Mouse (Mus musculus) heart, adult 2 months (tissue): ENCODE measurements around the gene Ddost. TPM values are rescaled to one million over a fixed set of nuclear protein-coding genes. Genes with fewer than 3 reads are reported as not detected.

Experiments used
- DNase-seq, 2 experiments: peaks; one replicate each; pipeline ENCODE4 v3.0.0; 2021
- H3K27ac ChIP-seq: fragments of 200-600 bp; 2 replicates; pipeline ENCODE4 v1.8.1; 2022
- H3K27me3 ChIP-seq: fragments of 200-500 bp; 2 replicates; pipeline ENCODE4 v1.6.1; 2012; ENCODE audit warnings: mild to moderate bottlenecking, low read length, inconsistent platforms, mixed read lengths; ENCODE audit not compliant: control insufficient read depth, insufficient read depth
- H3K36me3 ChIP-seq: fragments of 200-500 bp; 2 replicates; pipeline ENCODE4 v1.6.1; 2012; ENCODE audit warnings: low read length, inconsistent platforms; ENCODE audit not compliant: control insufficient read depth, insufficient read depth
- H3K4me1 ChIP-seq: fragments of 200-500 bp; 2 replicates; pipeline ENCODE4 v1.6.1; 2011; ENCODE audit warnings: low read length; ENCODE audit not compliant: control insufficient read depth, insufficient read depth
- H3K4me3 ChIP-seq: fragments of 200-600 bp; 2 replicates; pipeline ENCODE4 v1.8.1; 2022
- H3K79me2 ChIP-seq: fragments of 200-500 bp; replicated peaks from 2 replicates; pipeline ENCODE4 v1.6.1; 2012; ENCODE audit warnings: mild to moderate bottlenecking, inconsistent platforms, low read length, moderate library complexity, mixed read lengths; ENCODE audit not compliant: control insufficient read depth, insufficient read depth
- H3K9ac ChIP-seq: fragments of 200-500 bp; 2 replicates; pipeline ENCODE4 v1.6.1; 2012; ENCODE audit warnings: low read depth, mild to moderate bottlenecking, control low read depth, inconsistent platforms, low read length, mixed read lengths
- CTCF ChIP-seq: fragments of 200-600 bp; IDR thresholded peaks from 2 replicates; pipeline ENCODE4 v1.8.1; 2022; ENCODE audit warnings: antibody characterized with exemption, mild to moderate bottlenecking, moderate library complexity
- EP300 ChIP-seq: fragments of 200-500 bp; IDR thresholded peaks from 2 replicates; pipeline ENCODE4 v1.6.1; 2011; ENCODE audit warnings: low read depth, low read length, control low read depth; ENCODE audit not compliant: insufficient read depth
- POLR2A ChIP-seq: fragments of 200-500 bp; IDR thresholded peaks from 2 replicates; pipeline ENCODE4 v1.6.1; 2011; ENCODE audit warnings: mild to moderate bottlenecking, low read depth, low read length, control low read depth; ENCODE audit not compliant: insufficient read depth
- WGBS: fragments of 180-500 bp; shearing (Covaris S2); methylation state at CpG from one replicate; pipeline ENCODE4 v1.1.7; 2018; 5-methylcytosine and 5-hydroxymethylcytosine counted together
- intact Hi-C: fragments of 180-260 bp; cut with DNase I; formaldehyde crosslinking; loops from one replicate; pipeline ENCODE4 v1.15.1; 2025
- polyA plus RNA-seq: library from polyadenylated mRNA; depleted of rRNA; stranded (reverse); fragments of >200 nt; gene quantifications from 2 replicates; pipeline ENCODE4 v1.2.3, GENCODE M21; 2012
- total RNA-seq, 2 experiments: library from RNA; stranded (reverse); gene quantifications; 2 replicates each; pipeline ENCODE4 v1.2.3; 2021

Ddost gene
- total and polyA plus RNA-seq, 3 experiments = 63.2 to 84.4 (median 68.9) TPM

GRCm38 (mm10) chr4:138327891-138328470, 23.5 kb downstream of the Ddost start:
- H3K27ac ChIP-seq = no peak overlapping the region
- no peak overlapping the region for H3K4me3 ChIP-seq
- H3K9ac ChIP-seq = peak overlapping the region; percentile 56
- DNase-seq = no peak
- no peaks in the 10 kb centered on the region for H3K27me3 ChIP-seq
- intact Hi-C loops = no loop called here
- TF ChIP-seq POLR2A (peak; percentile 33; the same call in 1 of the 2 replicates), CTCF (no peak)
- peaks cover 9% of the 10 kb centered on the region for H3K4me1 ChIP-seq
- peaks cover 4% of the 10 kb centered on the region; the same call in 1 of the 2 replicates for H3K36me3 ChIP-seq
- 57% methylated on average over 7 of the region's 7 CpGs for whole genome bisulfite sequencing
- H3K79me2 ChIP-seq = no peaks in the 10 kb centered on the region

- no peak for DNase-seq
- intact Hi-C loops = no loop called here
- no peak overlapping the region for H3K9ac ChIP-seq
- 25% methylated on average over 15 of the region's 15 CpGs for WGBS
- TF ChIP-seq EP300 = no peak
- no peak for TF ChIP-seq POLR2A
- TF ChIP-seq CTCF = no peak
- peaks cover 2% of the 10 kb centered on the region; the same call in 1 of the 2 replicates for H3K4me1 ChIP-seq
- H3K27ac ChIP-seq = no peak overlapping the region
- no peaks in the 10 kb centered on the region for H3K79me2 ChIP-seq
- no peaks in the 10 kb centered on the region for H3K27me3 ChIP-seq
- H3K36me3 ChIP-seq = no peaks in the 10 kb centered on the region
- H3K4me3 ChIP-seq = no peak overlapping the region
Measured at GRCm38 (mm10) chr4:138330264-138330671, 25.7 kb downstream of the Ddost start.

- H3K79me2 ChIP-seq = no peaks in the 10 kb centered on the region
- DNase-seq = no peak
- H3K27ac ChIP-seq = no peak overlapping the region
- H3K4me1 ChIP-seq = no peaks in the 10 kb centered on the region
- H3K36me3 ChIP-seq = no peaks in the 10 kb centered on the region
- intact Hi-C loops = no loop called here
- no peak for TF ChIP-seq EP300
- TF ChIP-seq POLR2A = no peak
- H3K4me3 ChIP-seq = no peak overlapping the region
- 63% methylated on average over 9 of the region's 9 CpGs for WGBS
- no peaks in the 10 kb centered on the region for H3K27me3 ChIP-seq
- no peak overlapping the region for H3K9ac ChIP-seq
Measured at GRCm38 (mm10) chr4:138331647-138332046, 27.1 kb downstream of the Ddost start.

- no peak for DNase-seq
- intact Hi-C loops = no loop called here
- Histone ChIP-seq H3K27me3 (no peaks in the 10 kb centered on the region), H3K4me1 (no peaks in the 10 kb centered on the region), H3K9ac (no peak overlapping the region), H3K79me2 (no peaks in the 10 kb centered on the region), H3K36me3 (no peaks in the 10 kb centered on the region), H3K4me3 (no peak overlapping the region), H3K27ac (no peak overlapping the region)
- 72% methylated on average over 4 of the region's 4 CpGs for WGBS
- TF ChIP-seq CTCF = no peak
- TF ChIP-seq POLR2A = no peak
- no peak for TF ChIP-seq EP300
Measured at GRCm38 (mm10) chr4:138333135-138333534, 28.6 kb downstream of the Ddost start.

- Histone ChIP-seq H3K79me2 (no peaks in the 10 kb centered on the region), H3K4me1 (no peaks in the 10 kb centered on the region), H3K36me3 (no peaks in the 10 kb centered on the region), H3K27ac (no peak overlapping the region), H3K27me3 (no peaks in the 10 kb centered on the region), H3K9ac (no peak overlapping the region), H3K4me3 (no peak overlapping the region)
- no peak for TF ChIP-seq EP300
- no peak for TF ChIP-seq CTCF
- TF ChIP-seq POLR2A = no peak
- no peak for DNase-seq
- WGBS = 56% methylated on average over 12 of the region's 12 CpGs
- intact Hi-C loops = no loop called here
Measured at GRCm38 (mm10) chr4:138335036-138335435, 30.5 kb downstream of the Ddost start.

- no peak for DNase-seq
- 86% methylated on average over 6 of the region's 6 CpGs for WGBS
- Histone ChIP-seq H3K79me2 (no peaks in the 10 kb centered on the region), H3K9ac (no peak overlapping the region), H3K36me3 (no peaks in the 10 kb centered on the region), H3K27me3 (no peaks in the 10 kb centered on the region), H3K4me3 (no peak overlapping the region), H3K4me1 (no peaks in the 10 kb centered on the region), H3K27ac (no peak overlapping the region)
- intact Hi-C loops = no loop called here
- peak; percentile 71 for TF ChIP-seq CTCF
- TF ChIP-seq EP300 = no peak
- TF ChIP-seq POLR2A = no peak
Measured at GRCm38 (mm10) chr4:138335648-138336047, 31.1 kb downstream of the Ddost start.
